ENCODE assay signal across 10 mouse cellular contexts in genomic region chr6:7670588-7670987, GRCm38 (mm10). TPM values are rescaled to one million over a fixed set of nuclear protein-coding genes. Genes with fewer than 3 reads are reported as not detected.
DNase-seq lines count a peak whose midpoint lies in the region; ATAC-seq and TF ChIP-seq lines count a peak whose summit lies in the region.
"Had no signal": no experiment of that assay in that cellular context is flagged by ENCODE, and none has a peak within 500 bp of the region (broad histone marks: within the 10 kb centered on the region; RNA-seq: fewer than 3 reads in every experiment).

No protein-coding gene starts in this region.

- H3K9ac ChIP-seq in liver, postnatal 0 days (replicated peaks): no peak overlapping the region
- H3K9ac ChIP-seq in liver, embryonic 11.5 days (ENCODE audit: low read depth, low read length): no peak overlapping the region
- H3K9ac ChIP-seq: embryonic facial prominence, embryonic 13.5 days; limb, embryonic 13.5 days had no signal

- H3K27me3 ChIP-seq in liver, postnatal 0 days (ENCODE audit: insufficient read depth, low read length): no peaks in the 10 kb centered on the region
- no peaks in the 10 kb centered on the region for H3K27me3 ChIP-seq in liver, embryonic 11.5 days (replicated peaks; ENCODE audit: control insufficient read depth, insufficient read depth, low read length)
- H3K27me3 ChIP-seq in Patski: no peaks in the 10 kb centered on the region
- H3K27me3 ChIP-seq: embryonic facial prominence, embryonic 13.5 days; limb, embryonic 13.5 days had no signal

- POLR2A ChIA-PET in Patski (lab: Charles Lee): no interaction called here

- intact Hi-C loops in gastrocnemius, adult 2 months (cut with DNase I): no loop called here

- WGBS in liver, postnatal 0 days (ENCODE audit: insufficient replicate concordance): 35% methylated on average over 3 of the region's 3 CpGs
- WGBS in liver, embryonic 11.5 days: 60% methylated on average over 3 of the region's 3 CpGs

- in situ Hi-C loops in Patski (cut with MboI; ENCODE audit: low pct_unique_long_range_greater_than_20kb): loop anchor here (25.0 kb wide), 2 partner anchors 1683 to 1808 kb away; no protein-coding TSS in a partner anchor

- TF ChIP-seq EP300 in liver, postnatal 0 days (IDR thresholded peaks at IDR 0.05; ENCODE audit: low read depth): no peak

- no peak overlapping the region for H3K4me2 ChIP-seq in liver, postnatal 0 days (ENCODE audit: low read depth, low read length)
- H3K4me2 ChIP-seq in liver, embryonic 11.5 days: no peak overlapping the region
- H3K4me2 ChIP-seq: embryonic facial prominence, embryonic 13.5 days; limb, embryonic 13.5 days had no signal

- peaks cover 20% of the 10 kb centered on the region for H3K36me3 ChIP-seq in liver, postnatal 0 days (replicated peaks; ENCODE audit: insufficient read depth, low read length)
- peaks cover 4% of the 10 kb centered on the region; the same call in 1 of the 2 replicates for H3K36me3 ChIP-seq in liver, embryonic 11.5 days (ENCODE audit: control insufficient read depth, insufficient read depth, low read length)

- peaks cover 4% of the 10 kb centered on the region; the same call in 1 of the 2 replicates for H3K4me1 ChIP-seq in liver, postnatal 0 days (ENCODE audit: insufficient read depth)
- H3K4me1 ChIP-seq in liver, embryonic 11.5 days (replicated peaks; ENCODE audit: control insufficient read depth, insufficient read depth, low read length): no peaks in the 10 kb centered on the region
- H3K4me1 ChIP-seq: embryonic facial prominence, embryonic 13.5 days; limb, embryonic 13.5 days had no signal

- no peak for DNase-seq in gastrocnemius, adult 2 months
- DNase-seq in gastrocnemius, adult 18-20 months (ENCODE audit: low spot score): no peak
- DNase-seq in liver, postnatal 0 days: no peak
- DNase-seq in liver, embryonic 11.5 days (ENCODE audit: low spot score): no peak
- no peak for DNase-seq in Patski (ENCODE audit: low read depth, low spot score)
- peak; percentile 7 for DNase-seq in lung, postnatal 36 days
- DNase-seq in cerebellum, adult 9-11 months: no peak
- DNase-seq in spleen, postnatal 10 days (ENCODE audit: low spot score in 2 of 2): no peak

- H3K4me3 ChIP-seq in gastrocnemius, adult 2 months: no peak overlapping the region
- no peak overlapping the region for H3K4me3 ChIP-seq in liver, postnatal 0 days (ENCODE audit: low read depth, low read length)
- H3K4me3 ChIP-seq in liver, embryonic 11.5 days (ENCODE audit: low read depth, low read length): no peak overlapping the region
- H3K4me3 ChIP-seq: embryonic facial prominence, embryonic 13.5 days; limb, embryonic 13.5 days had no signal

- 0 out of 2 replicates have a peak, but pooled peaks have one; percentile 24 for ATAC-seq in liver, postnatal 0 days
- ATAC-seq in liver, embryonic 11.5 days (replicated peaks; ENCODE audit: low FRiP score): no peak
- ATAC-seq in Patski: no peak

- H3K9me3 ChIP-seq in liver, postnatal 0 days (ENCODE audit: low read length): no peaks in the 10 kb centered on the region
- H3K9me3 ChIP-seq in liver, embryonic 11.5 days (ENCODE audit: control insufficient read depth, low read length): no peaks in the 10 kb centered on the region
- H3K9me3 ChIP-seq: embryonic facial prominence, embryonic 13.5 days; limb, embryonic 13.5 days had no signal

- peak; percentile 42 for TF ChIP-seq CTCF in gastrocnemius, adult 2 months (IDR thresholded peaks at IDR 0.05)
- TF ChIP-seq CTCF in liver, postnatal 0 days (IDR thresholded peaks at IDR 0.05; ENCODE audit: low read depth): peak; percentile 52
- peak; percentile 44 for TF ChIP-seq CTCF in Patski (IDR thresholded peaks at IDR 0.05)

- no peak overlapping the region for H3K27ac ChIP-seq in gastrocnemius, adult 2 months
- no peak overlapping the region for H3K27ac ChIP-seq in liver, postnatal 0 days (ENCODE audit: low read depth)
- no peak overlapping the region for H3K27ac ChIP-seq in liver, embryonic 11.5 days (ENCODE audit: low read depth, low read length)
- H3K27ac ChIP-seq: embryonic facial prominence, embryonic 13.5 days; limb, embryonic 13.5 days had no signal

- CTCF ChIA-PET in Patski (lab: Charles Lee): interaction anchor here (0.7 to 2.2 kb wide), 3 partner anchors 8 to 633 kb away, joined by 3 to 11 read pairs (median 3); no protein-coding TSS in a partner anchor

RNA-seq across cellular contexts. Expression of gene Asns, which starts 22.5 kb away (rescaled TPM):
- 1 to 10 TPM; 1.7 to 2.1 TPM for total RNA-seq in gastrocnemius, adult 2 months (2021)
- total RNA-seq in gastrocnemius, adult 18-20 months (2021): 1 to 10 TPM; 1.7 to 2.6 TPM
- 95.6 and 102 TPM in 2 replicates for polyA plus RNA-seq in liver, postnatal 0 days (2015; fragmentation: Nextera tagmentation; extraction: Ambion mirVana)
- 501 and 546 TPM in 2 replicates for polyA plus RNA-seq in liver, embryonic 11.5 days (2014; fragmentation: Nextera tagmentation; extraction: Ambion mirVana)
- polyA plus RNA-seq in Patski (2021): 103 TPM
